ENCODE assay signal across 14 mouse cellular contexts in genomic region chr13:22013716-22014115, GRCm38 (mm10). TPM values are rescaled to one million over a fixed set of nuclear protein-coding genes. Genes with fewer than 3 reads are reported as not detected.
DNase-seq lines count a peak whose midpoint lies in the region; ATAC-seq and TF ChIP-seq lines count a peak whose summit lies in the region.
"Had no signal": no experiment of that assay in that cellular context is flagged by ENCODE, and none has a peak within 500 bp of the region (broad histone marks: within the 10 kb centered on the region; RNA-seq: fewer than 3 reads in every experiment).

No protein-coding gene starts in this region.

- no peak for TF ChIP-seq POLR2A in heart, adult 2 months (IDR thresholded peaks at IDR 0.05; ENCODE audit: insufficient read depth, low read depth, low read length)
- TF ChIP-seq POLR2A in CH12.LX (IDR thresholded peaks at IDR 0.05; ENCODE audit: low read depth, low read length): no peak

- no peak for TF ChIP-seq CTCF in heart, adult 2 months (IDR thresholded peaks at IDR 0.05)
- TF ChIP-seq CTCF in CH12.LX (conservative IDR thresholded peaks at IDR 0.05 in 1 of 2, IDR thresholded peaks at IDR 0.05 in 1 of 2; ENCODE audit: low read depth in 2 of 2, low read length in 2 of 2): no peak
- no peak for TF ChIP-seq CTCF in gastrocnemius, adult 2 months (IDR thresholded peaks at IDR 0.05)

- no peak for ATAC-seq in heart, embryonic 12.5 days (ENCODE audit: insufficient number of reproducible peaks, low FRiP score)
- ATAC-seq in liver, embryonic 11.5 days (replicated peaks; ENCODE audit: low FRiP score): no peak
- ATAC-seq in intestine, embryonic 16.5 days: no peak
- ATAC-seq: hindbrain, postnatal 0 days had no signal

- WGBS in heart, embryonic 12.5 days: 19% methylated on average over 13 of the region's 13 CpGs
- WGBS in heart, adult 2 months: 31% methylated on average over 13 of the region's 13 CpGs
- WGBS in liver, embryonic 11.5 days: 20% methylated on average over 13 of the region's 13 CpGs
- 19% methylated on average over 13 of the region's 13 CpGs for WGBS in intestine, embryonic 16.5 days

- peak overlapping the region; percentile 20; the same call in 1 of the 2 replicates for H3K4me3 ChIP-seq in heart, embryonic 12.5 days
- H3K4me3 ChIP-seq in heart, adult 2 months: no peak overlapping the region
- peak overlapping the region; percentile 29 for H3K4me3 ChIP-seq in liver, embryonic 11.5 days (ENCODE audit: low read depth, low read length)
- H3K4me3 ChIP-seq in CH12.LX (replicated peaks in 1 of 3; ENCODE audit: low read depth in 2 of 3, low read length in 2 of 3, poor library complexity in 1 of 3): peak overlapping the region in 1 of 3 experiments; percentile 23
- 0 out of 2 replicates have a peak overlapping the region, but pooled peaks have one; percentile 2 for H3K4me3 ChIP-seq in intestine, embryonic 16.5 days (ENCODE audit: low read length)
- H3K4me3 ChIP-seq in gastrocnemius, adult 2 months: no peak overlapping the region

- intact Hi-C loops in heart, adult 2 months (cut with DNase I): loop anchor here (2.0 kb wide), 1 partner anchor 19 kb away; no protein-coding TSS in a partner anchor
- intact Hi-C loops in gastrocnemius, adult 2 months (cut with DNase I): no loop called here

- H3K79me2 ChIP-seq in heart, adult 2 months (replicated peaks; ENCODE audit: control insufficient read depth, insufficient read depth, low read length): no peaks in the 10 kb centered on the region
- H3K79me2 ChIP-seq in CH12.LX (replicated peaks; ENCODE audit: control insufficient read depth, extremely low read depth, insufficient read depth, poor library complexity, severe bottlenecking): no peaks in the 10 kb centered on the region

- peaks cover 57% of the 10 kb centered on the region for H3K27me3 ChIP-seq in heart, embryonic 12.5 days (replicated peaks)
- H3K27me3 ChIP-seq in heart, adult 2 months (ENCODE audit: control insufficient read depth, insufficient read depth, low read length): peaks cover 7% of the 10 kb centered on the region
- H3K27me3 ChIP-seq in liver, embryonic 11.5 days (replicated peaks; ENCODE audit: control insufficient read depth, insufficient read depth, low read length): peaks cover 51% of the 10 kb centered on the region
- peaks cover 63% of the 10 kb centered on the region for H3K27me3 ChIP-seq in CH12.LX (replicated peaks)
- H3K27me3 ChIP-seq in intestine, embryonic 16.5 days (replicated peaks; ENCODE audit: control insufficient read depth, insufficient read depth, low read length): peaks cover 44% of the 10 kb centered on the region

- H3K4me2 ChIP-seq in heart, embryonic 12.5 days: peak overlapping the region; percentile 58
- H3K4me2 ChIP-seq in liver, embryonic 11.5 days: peak overlapping the region; percentile 68
- peak overlapping the region; percentile 71 for H3K4me2 ChIP-seq in CH12.LX (ENCODE audit: insufficient read depth, low read depth, poor library complexity, severe bottlenecking)
- H3K4me2 ChIP-seq in intestine, embryonic 16.5 days (ENCODE audit: low read depth, low read length): no peak overlapping the region

- H3K9ac ChIP-seq in heart, embryonic 12.5 days: no peak overlapping the region
- H3K9ac ChIP-seq in heart, adult 2 months (ENCODE audit: low read depth, low read length): no peak overlapping the region
- H3K9ac ChIP-seq in liver, embryonic 11.5 days (ENCODE audit: low read depth, low read length): no peak overlapping the region
- 0 out of 2 replicates have a peak overlapping the region, but pooled peaks have one; percentile 19 for H3K9ac ChIP-seq in CH12.LX (ENCODE audit: insufficient read depth, low read depth)
- no peak overlapping the region for H3K9ac ChIP-seq in intestine, embryonic 16.5 days (ENCODE audit: low read depth, low read length)
- H3K9ac ChIP-seq: limb, embryonic 12.5 days had no signal

- no peaks in the 10 kb centered on the region for H3K9me3 ChIP-seq in heart, embryonic 12.5 days (replicated peaks)
- H3K9me3 ChIP-seq in liver, embryonic 11.5 days (ENCODE audit: control insufficient read depth, low read length): no peaks in the 10 kb centered on the region
- no peaks in the 10 kb centered on the region for H3K9me3 ChIP-seq in CH12.LX (replicated peaks; ENCODE audit: low read length)
- H3K9me3 ChIP-seq in intestine, embryonic 16.5 days (ENCODE audit: control insufficient read depth, low read length): no peaks in the 10 kb centered on the region
- H3K9me3 ChIP-seq: limb, embryonic 12.5 days had no signal

- TF ChIP-seq RAD21 in CH12.LX (IDR thresholded peaks at IDR 0.05; ENCODE audit: low read depth, low read length): no peak

- H3K36me3 ChIP-seq in heart, embryonic 12.5 days: no peaks in the 10 kb centered on the region
- no peaks in the 10 kb centered on the region; the same call in 1 of the 2 replicates for H3K36me3 ChIP-seq in heart, adult 2 months (ENCODE audit: control insufficient read depth, insufficient read depth, low read length)
- no peaks in the 10 kb centered on the region for H3K36me3 ChIP-seq in liver, embryonic 11.5 days (ENCODE audit: control insufficient read depth, insufficient read depth, low read length)
- H3K36me3 ChIP-seq in CH12.LX (replicated peaks in 1 of 2; ENCODE audit: control insufficient read depth in 1 of 2, insufficient read depth in 1 of 2, low read length in 1 of 2): no peaks in the 10 kb centered on the region
- H3K36me3 ChIP-seq in intestine, embryonic 16.5 days (ENCODE audit: control insufficient read depth, insufficient read depth, low read length): no peaks in the 10 kb centered on the region
- H3K36me3 ChIP-seq: limb, embryonic 12.5 days had no signal

- in situ Hi-C loops in CH12.LX (cut with MboI; ENCODE audit: low pct_ligation_motif_present, low pct_unique_long_range_greater_than_20kb, low sequenced_read_pairs): loop anchor here (25.0 kb wide), 1 partner anchor 601 kb away; the partner anchor contains the start of gene Zkscan3

- dilution Hi-C loops in CH12.LX (cut with MboI; ENCODE audit: extremely low pct_ligation_motif_present, extremely low pct_unique_long_range_greater_than_20kb, low sequenced_read_pairs): no loop called here

- TF ChIP-seq EP300 in heart, adult 2 months (IDR thresholded peaks at IDR 0.05; ENCODE audit: insufficient read depth, low read depth, low read length): no peak
- no peak for TF ChIP-seq EP300 in CH12.LX (IDR thresholded peaks at IDR 0.05; ENCODE audit: low read length)

- no peak overlapping the region for H3K27ac ChIP-seq in heart, embryonic 12.5 days (ENCODE audit: poor library complexity, severe bottlenecking)
- no peak overlapping the region for H3K27ac ChIP-seq in heart, adult 2 months
- H3K27ac ChIP-seq in liver, embryonic 11.5 days (ENCODE audit: low read depth, low read length): no peak overlapping the region
- H3K27ac ChIP-seq in CH12.LX (ENCODE audit: insufficient read depth, low read depth): no peak overlapping the region
- H3K27ac ChIP-seq in intestine, embryonic 16.5 days (ENCODE audit: low read length): no peak overlapping the region
- no peak overlapping the region for H3K27ac ChIP-seq in gastrocnemius, adult 2 months
- H3K27ac ChIP-seq: hindbrain, postnatal 0 days; limb, embryonic 12.5 days had no signal

- no peak for DNase-seq in heart, adult 2 months
- DNase-seq in liver, embryonic 11.5 days (ENCODE audit: low spot score): peak; percentile 32
- DNase-seq in liver: no peak
- no peak for DNase-seq in CH12.LX (ENCODE audit: extremely low read depth)
- no peak for DNase-seq in gastrocnemius, adult 2 months
- DNase-seq in frontal cortex, postnatal 25 days (ENCODE audit: low spot score in 2 of 2): no peak
- DNase-seq: adrenal gland, postnatal 10 days; gastrocnemius, postnatal 25 days; thymus, adult 2 months had no signal

- H3K4me1 ChIP-seq in heart, embryonic 12.5 days (replicated peaks): 0 out of 2 replicates have a peak, but pooled peaks cover 6% of the 10 kb centered on the region
- no peaks in the 10 kb centered on the region; the same call in 1 of the 2 replicates for H3K4me1 ChIP-seq in heart, adult 2 months (ENCODE audit: control insufficient read depth, insufficient read depth, low read length)
- peaks cover 10% of the 10 kb centered on the region; the same call in 1 of the 2 replicates for H3K4me1 ChIP-seq in liver, embryonic 11.5 days (replicated peaks; ENCODE audit: control insufficient read depth, insufficient read depth, low read length)
- H3K4me1 ChIP-seq in CH12.LX (ENCODE audit: control insufficient read depth in 1 of 2, insufficient read depth in 2 of 2): peaks cover 0 to 14% of the 10 kb centered on the region in 2 experiments; a peak in 2 of 4 replicates
- H3K4me1 ChIP-seq in intestine, embryonic 16.5 days (ENCODE audit: control insufficient read depth, insufficient read depth, low read length): peaks cover 11% of the 10 kb centered on the region; the same call in 1 of the 2 replicates
- H3K4me1 ChIP-seq: limb, embryonic 12.5 days had no signal

RNA-seq across cellular contexts. Expression of gene Prss16, which starts 4.2 kb away (rescaled TPM):
- 0.17 and 0.28 TPM in 2 replicates for polyA plus RNA-seq in heart, embryonic 12.5 days (2016; fragmentation: Nextera tagmentation; extraction: Ambion mirVana)
- total RNA-seq in heart, adult 2 months (2021): not detected
- polyA plus RNA-seq in heart, adult 2 months (2012; rRNA removed): 0.23 TPM in 1 of 2 replicates, not detected in the other
- polyA plus RNA-seq in liver, embryonic 11.5 days (2014; fragmentation: Nextera tagmentation; extraction: Ambion mirVana): 0.48 and 0.86 TPM in 2 replicates
- 0.38 and 0.47 TPM in 2 replicates for total RNA-seq in CH12.LX (2012; rRNA removed)
- total RNA-seq in CH12.LX (2014; rRNA removed): 0.69 and 1.4 TPM in 2 replicates
- 0.36 and 0.44 TPM in 2 replicates for polyA plus RNA-seq in CH12.LX (2012; ENCODE audit: insufficient read length, low read depth)
- polyA plus RNA-seq in intestine, embryonic 16.5 days (2015; fragmentation: Nextera tagmentation; extraction: Ambion mirVana): 1.4 and 2.0 TPM in 2 replicates
- not detected for total RNA-seq in gastrocnemius, adult 2 months (2021)
- total RNA-seq: adrenal gland, postnatal 10 days; gastrocnemius, postnatal 25 days; hindbrain, postnatal 0 days had no signal
- polyA plus RNA-seq: hindbrain, postnatal 0 days; midbrain, postnatal 0 days had no signal

RNA-seq across cellular contexts. Expression of gene Hist1h2ah, which starts 21.7 kb away (rescaled TPM):
- polyA plus RNA-seq in heart, embryonic 12.5 days (2016; fragmentation: Nextera tagmentation; extraction: Ambion mirVana): 3.7 and 5.0 TPM in 2 replicates
- 1 to 10 TPM; 8.1 to 10.0 TPM for total RNA-seq in heart, adult 2 months (2021)
- polyA plus RNA-seq in heart, adult 2 months (2012; rRNA removed): 1.1 TPM in 1 of 2 replicates, not detected in the other
- 10.7 and 13.3 TPM in 2 replicates for polyA plus RNA-seq in liver, embryonic 11.5 days (2014; fragmentation: Nextera tagmentation; extraction: Ambion mirVana)
- total RNA-seq in CH12.LX (2012; rRNA removed) (628 and 652 TPM in 2 replicates), CH12.LX (2014; rRNA removed) (4.9 and 8.1 TPM in 2 replicates)
- polyA plus RNA-seq in CH12.LX (2012; ENCODE audit: insufficient read length, low read depth): 2.3 and 4.5 TPM in 2 replicates
- 4.6 and 5.1 TPM in 2 replicates for polyA plus RNA-seq in intestine, embryonic 16.5 days (2015; fragmentation: Nextera tagmentation; extraction: Ambion mirVana)
- total RNA-seq in gastrocnemius, adult 2 months (2021): 1 to 10 TPM in 1 of 2 experiments, not detected in 1; 3.7 TPM

RNA-seq across cellular contexts. Expression of gene Hist1h2bk, which starts 22.0 kb away (rescaled TPM):
- polyA plus RNA-seq in heart, embryonic 12.5 days (2016; fragmentation: Nextera tagmentation; extraction: Ambion mirVana): 2.3 and 3.6 TPM in 2 replicates
- 10 to 100 TPM in 1 of 2 experiments, 1 to 10 TPM in 1; 7.3 to 10.0 TPM for total RNA-seq in heart, adult 2 months (2021)
- polyA plus RNA-seq in heart, adult 2 months (2012; rRNA removed): not detected in 2 replicates
- 4.1 and 4.6 TPM in 2 replicates for polyA plus RNA-seq in liver, embryonic 11.5 days (2014; fragmentation: Nextera tagmentation; extraction: Ambion mirVana)
- total RNA-seq in CH12.LX (2012; rRNA removed): 2,586 and 2,636 TPM in 2 replicates
- 38.2 and 47.2 TPM in 2 replicates for total RNA-seq in CH12.LX (2014; rRNA removed)
- polyA plus RNA-seq in CH12.LX (2012; ENCODE audit: insufficient read length, low read depth): 3.7 and 8.1 TPM in 2 replicates
- polyA plus RNA-seq in intestine, embryonic 16.5 days (2015; fragmentation: Nextera tagmentation; extraction: Ambion mirVana): 1.8 and 2.9 TPM in 2 replicates
- 1 to 10 TPM in 1 of 2 experiments, not detected in 1; 2.6 TPM for total RNA-seq in gastrocnemius, adult 2 months (2021)
- polyA plus RNA-seq: midbrain, postnatal 0 days had no signal

RNA-seq across cellular contexts. Expression of gene Hist1h4i, which starts 27.4 kb away (rescaled TPM):
- 10.4 and 12.2 TPM in 2 replicates for polyA plus RNA-seq in heart, embryonic 12.5 days (2016; fragmentation: Nextera tagmentation; extraction: Ambion mirVana)
- 10 to 100 TPM; 11.9 to 18.1 TPM for total RNA-seq in heart, adult 2 months (2021)
- polyA plus RNA-seq in heart, adult 2 months (2012; rRNA removed): 5.8 and 8.3 TPM in 2 replicates
- 36.9 and 39.3 TPM in 2 replicates for polyA plus RNA-seq in liver, embryonic 11.5 days (2014; fragmentation: Nextera tagmentation; extraction: Ambion mirVana)
- total RNA-seq in CH12.LX (2012; rRNA removed): 768 and 812 TPM in 2 replicates
- 29.9 and 35.7 TPM in 2 replicates for total RNA-seq in CH12.LX (2014; rRNA removed)
- polyA plus RNA-seq in CH12.LX (2012; ENCODE audit: insufficient read length, low read depth): 6.4 TPM in 2 replicates
- 18.8 and 22.0 TPM in 2 replicates for polyA plus RNA-seq in intestine, embryonic 16.5 days (2015; fragmentation: Nextera tagmentation; extraction: Ambion mirVana)
- 10 to 100 TPM; 24.1 to 25.0 TPM for total RNA-seq in gastrocnemius, adult 2 months (2021)

RNA-seq across cellular contexts. Expression of gene Hist1h2ag, which starts 29.0 kb away (rescaled TPM):
- 11.6 and 14.5 TPM in 2 replicates for polyA plus RNA-seq in heart, embryonic 12.5 days (2016; fragmentation: Nextera tagmentation; extraction: Ambion mirVana)
- total RNA-seq in heart, adult 2 months (2021): 1 to 10 TPM; 1.7 to 4.3 TPM
- not detected in 2 replicates for polyA plus RNA-seq in heart, adult 2 months (2012; rRNA removed)
- polyA plus RNA-seq in liver, embryonic 11.5 days (2014; fragmentation: Nextera tagmentation; extraction: Ambion mirVana): 26.4 and 36.7 TPM in 2 replicates
- total RNA-seq in CH12.LX (2012; rRNA removed): 576 and 708 TPM in 2 replicates
- total RNA-seq in CH12.LX (2014; rRNA removed): 21.8 and 22.0 TPM in 2 replicates
- 7.3 and 13.0 TPM in 2 replicates for polyA plus RNA-seq in CH12.LX (2012; ENCODE audit: insufficient read length, low read depth)
- 17.4 and 30.0 TPM in 2 replicates for polyA plus RNA-seq in intestine, embryonic 16.5 days (2015; fragmentation: Nextera tagmentation; extraction: Ambion mirVana)
- 1 to 10 TPM; 1.1 to 2.3 TPM for total RNA-seq in gastrocnemius, adult 2 months (2021)
- polyA plus RNA-seq: midbrain, postnatal 0 days had no signal

Comparison
In these comparisons a context has a peak if more than half of its experiments do, and no peak if none do; other contexts are left out.
1. H3K4me3 ChIP-seq: peak in heart, embryonic 12.5 days (single experiment), liver, embryonic 11.5 days (single experiment) and intestine, embryonic 16.5 days (single experiment); none in heart, adult 2 months (single experiment) and gastrocnemius, adult 2 months (single experiment).